Mouse (Mus musculus) kidney, postnatal 25 days (tissue): Measurements from ENCODE around the gene Zcchc4.

Experiments
- DNase-seq, 2 experiments: peaks; one replicate each; pipeline ENCODE4 v3.0.0; 2021; ENCODE audit warnings: mixed read lengths in 2 of 2

Gene Zcchc4

GRCm38 (mm10) chr5:52799274-52799985, 24.2 kb downstream of the Zcchc4 start:
- no peak for DNase-seq

GRCm38 (mm10) chr5:52805801-52806200, 30.6 kb downstream of the Zcchc4 start:
- no peak for DNase-seq

GRCm38 (mm10) chr5:52806349-52806748, 31.1 kb downstream of the Zcchc4 start:
- no peak for DNase-seq

- DNase-seq = no peak
Observed at GRCm38 (mm10) chr5:52807030-52807429, 31.8 kb downstream of the Zcchc4 start.

GRCm38 (mm10) chr5:52810446-52810845, 35.2 kb downstream of the Zcchc4 start:
- no peak for DNase-seq

GRCm38 (mm10) chr5:52811056-52811455, 35.8 kb downstream of the Zcchc4 start:
- no peak for DNase-seq

GRCm38 (mm10) chr5:52812456-52812855, 37.2 kb downstream of the Zcchc4 start:
- no peak for DNase-seq

GRCm38 (mm10) chr5:52813312-52813711, 38.1 kb downstream of the Zcchc4 start:
- DNase-seq = no peak

- no peak for DNase-seq
Observed at GRCm38 (mm10) chr5:52818676-52819075, 43.5 kb downstream of the Zcchc4 start.

GRCm38 (mm10) chr5:52821691-52822090, 46.5 kb downstream of the Zcchc4 start:
- peak; percentile 47 to 77 for DNase-seq

- no peak for DNase-seq
Observed at GRCm38 (mm10) chr5:52827923-52828322, 52.7 kb downstream of the Zcchc4 start.

GRCm38 (mm10) chr5:52833005-52833404, 57.8 kb downstream of the Zcchc4 start:
- no peak for DNase-seq

- DNase-seq = peak; percentile 100
Observed at GRCm38 (mm10) chr5:52833761-52834274, 58.6 kb downstream of the Zcchc4 start, which contains the start of gene Anapc4. Gene Anapc4, plus strand, starts transcription at chr5:52834012.

- DNase-seq = no peak
Observed at GRCm38 (mm10) chr5:52834386-52834785, 59.2 kb downstream of the Zcchc4 start.

GRCm38 (mm10) chr5:52844319-52844718, 69.1 kb downstream of the Zcchc4 start:
- DNase-seq = no peak

- no peak for DNase-seq
Observed at GRCm38 (mm10) chr5:52855727-52856126, 80.5 kb downstream of the Zcchc4 start.

- no peak for DNase-seq
Observed at GRCm38 (mm10) chr5:52864446-52864845, 89.2 kb downstream of the Zcchc4 start.

- DNase-seq = peak; percentile 79 to 87
Observed at GRCm38 (mm10) chr5:52865825-52866224, 90.6 kb downstream of the Zcchc4 start.

GRCm38 (mm10) chr5:52866361-52867155, 91.3 kb downstream of the Zcchc4 start:
- DNase-seq = no peak

GRCm38 (mm10) chr5:52868918-52869703, 93.9 kb downstream of the Zcchc4 start:
- DNase-seq = no peak

GRCm38 (mm10) chr5:52871461-52871860, 96.3 kb downstream of the Zcchc4 start:
- no peak for DNase-seq

GRCm38 (mm10) chr5:52871986-52872385, 96.8 kb downstream of the Zcchc4 start:
- no peak for DNase-seq
